Mouse (Mus musculus): ENCODE measurements around the gene Nkrf.

Gene Nkrf

DNA sequence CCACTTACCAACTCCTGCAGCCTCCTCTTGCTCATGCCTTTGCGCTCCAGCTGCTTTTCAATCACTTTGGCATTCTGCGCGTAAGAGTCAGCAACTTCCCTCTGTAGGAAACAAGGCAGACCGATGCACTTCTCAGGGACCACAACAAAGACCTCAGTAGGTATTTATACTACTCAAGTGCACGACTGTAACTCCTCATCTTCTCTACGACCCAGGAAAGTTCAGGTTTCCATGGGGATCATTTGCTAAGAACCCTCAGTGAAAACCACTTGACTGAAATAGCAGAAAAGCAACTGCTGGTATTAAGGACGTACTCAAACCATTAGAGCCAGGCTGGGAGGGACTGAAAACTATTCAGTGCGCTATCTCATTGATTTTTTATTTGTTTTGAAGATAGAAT lies 50.1 kb downstream of the Nkrf start:
- no peak for DNase-seq (ENCODE audit: low read depth)

DNA sequence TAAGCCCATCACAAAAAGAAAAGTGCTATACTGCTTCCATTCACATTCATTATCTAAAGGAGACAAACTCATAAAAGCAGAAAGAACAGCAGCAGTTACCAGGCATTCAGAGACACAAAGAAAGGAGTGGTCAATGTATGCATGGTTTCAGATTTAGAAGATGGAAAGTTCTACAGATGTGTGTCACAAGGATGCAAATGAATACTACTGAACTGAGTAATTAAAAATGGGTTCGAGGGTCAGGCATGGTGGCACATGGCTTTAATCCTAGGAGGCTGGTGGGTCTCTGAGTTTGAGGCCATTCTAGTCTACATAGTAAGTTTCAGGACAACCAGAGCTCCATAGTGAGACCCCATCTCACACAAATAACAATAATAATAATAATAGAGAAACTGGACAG lies 55.5 kb downstream of the Nkrf start:
- no peak for DNase-seq (ENCODE audit: low read depth)

DNA sequence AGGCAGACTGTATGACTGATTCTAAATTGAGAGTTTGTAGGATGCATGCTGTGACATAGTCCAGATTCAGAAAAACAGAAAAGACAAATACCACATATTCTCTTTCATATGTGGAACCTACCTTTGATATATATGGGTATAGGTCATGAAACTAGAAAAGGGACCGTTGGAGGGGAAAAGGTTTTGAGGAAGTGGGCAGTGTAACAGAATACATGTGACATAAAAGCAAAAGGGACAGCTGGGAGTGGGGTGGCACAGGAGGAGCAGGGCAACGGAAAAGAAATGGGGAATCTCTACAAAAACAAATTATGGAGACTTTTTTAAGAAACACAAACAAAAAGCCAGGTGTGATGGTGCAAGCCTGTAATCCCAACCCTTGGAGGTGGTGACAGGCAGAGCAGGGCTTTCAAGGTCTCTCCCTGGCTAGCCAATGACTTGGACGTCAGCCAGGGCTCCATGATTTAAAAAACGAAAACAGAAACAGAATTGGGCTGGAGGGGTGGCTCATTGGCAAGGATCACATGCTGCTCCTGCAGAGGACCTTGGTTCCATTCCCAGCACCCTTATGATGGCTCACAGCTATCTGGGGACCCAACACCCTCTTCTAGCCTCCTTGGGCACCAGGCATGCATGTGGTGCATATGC lies 59.2 kb downstream of the Nkrf start:
- DNase-seq (ENCODE audit: low read depth) = no peak

DNA sequence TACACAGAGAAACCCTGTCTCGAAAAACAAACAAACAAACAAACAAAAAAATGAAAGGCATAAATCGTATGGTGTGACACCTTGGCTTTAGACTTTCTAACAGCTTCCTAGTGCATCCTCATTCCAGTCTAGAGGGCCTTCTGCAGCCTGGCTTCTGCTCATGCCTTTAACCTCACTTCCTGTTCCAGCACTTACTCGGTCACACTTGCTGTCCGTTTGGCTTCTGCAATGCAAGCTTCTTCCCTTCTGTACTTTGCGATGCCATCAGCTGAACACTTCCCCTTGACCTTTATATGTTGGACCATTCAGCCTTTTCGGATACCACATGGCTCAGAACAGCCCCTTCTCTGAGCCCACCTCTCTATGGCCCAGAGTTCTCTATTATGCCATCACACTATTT lies 61.0 kb downstream of the Nkrf start:
- DNase-seq (ENCODE audit: low read depth) = no peak

DNA sequence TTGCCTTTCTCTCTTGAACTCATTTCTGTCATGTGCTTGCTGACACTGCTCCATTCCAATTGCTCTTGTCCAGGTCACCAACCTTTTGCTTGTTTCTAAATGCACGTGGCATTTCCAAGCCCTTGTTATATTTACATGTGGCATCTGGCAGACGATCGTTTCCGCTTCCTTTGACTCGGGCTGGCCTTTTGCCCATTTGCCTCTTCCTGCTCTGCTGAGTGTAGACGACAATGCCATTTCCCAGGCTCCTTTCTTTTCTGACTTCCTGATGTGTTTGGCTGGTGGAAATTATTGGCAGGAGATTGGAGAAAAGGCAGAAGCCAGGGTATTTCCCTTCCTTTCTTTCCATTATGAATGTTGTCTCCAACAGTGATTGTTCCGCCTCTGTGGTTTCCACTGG lies 63.3 kb downstream of the Nkrf start:
- no peak for DNase-seq (ENCODE audit: low read depth)
